Mouse (Mus musculus): ENCODE measurements around the gene Polr2c. TPM values are rescaled to one million over a fixed set of nuclear protein-coding genes. Genes with fewer than 3 reads are reported as not detected.

Gene Polr2c
- polyA plus RNA-seq, 1 experiment from 2014 or later, result 140 TPM

- peaks cover 5% of the 10 kb centered on the region; the same call in 1 of the 2 replicates for H3K36me3 ChIP-seq
- WGBS, result 24% methylated on average over 3 of the region's 3 CpGs
- H3K9ac ChIP-seq (replicated peaks), result no peak overlapping the region
- ATAC-seq, result no peak
- peak overlapping the region; percentile 47; the same call in 1 of the 2 replicates for H3K27ac ChIP-seq
- H3K4me1 ChIP-seq (replicated peaks), result peaks cover 67% of the 10 kb centered on the region
- no peak overlapping the region for H3K4me3 ChIP-seq (replicated peaks)
- H3K4me2 ChIP-seq (replicated peaks), result peak overlapping the region; percentile 19; the same call in 1 of the 2 replicates
- H3K9me3 ChIP-seq, result no peaks in the 10 kb centered on the region
- peaks cover 32% of the 10 kb centered on the region for H3K27me3 ChIP-seq
Observed at GRCm38 (mm10) chr8:94872156-94872555, 14.9 kb downstream of the Polr2c start.

GRCm38 (mm10) chr8:94872576-94872975 is 15.3 kb downstream of the Polr2c start:
- peaks cover 67% of the 10 kb centered on the region for H3K4me1 ChIP-seq (replicated peaks)
- H3K4me3 ChIP-seq (replicated peaks), result no peak overlapping the region

GRCm38 (mm10) chr8:94874358-94874757 is 17.1 kb downstream of the Polr2c start:
- Histone ChIP-seq H3K27ac (no peak overlapping the region), H3K27me3 (peaks cover 39% of the 10 kb centered on the region), H3K4me3 (replicated peaks) (peak overlapping the region; percentile 57; the same call in 1 of the 2 replicates), H3K36me3 (no peaks in the 10 kb centered on the region), H3K9ac (replicated peaks) (no peak overlapping the region), H3K4me2 (replicated peaks) (0 out of 2 replicates have a peak overlapping the region, but pooled peaks have one; percentile 5), H3K9me3 (no peaks in the 10 kb centered on the region), H3K4me1 (replicated peaks) (peaks cover 50% of the 10 kb centered on the region)
- ATAC-seq, result no peak
- WGBS, result 12% methylated on average over 6 of the region's 6 CpGs

More at GRCm38 (mm10) chr8:94872576-94872975, 15.3 kb downstream of the Polr2c start:
- no peak overlapping the region for H3K9ac ChIP-seq (replicated peaks)
- 73% methylated on average over 2 of the region's 2 CpGs for WGBS
- no peak overlapping the region for H3K27ac ChIP-seq
- H3K36me3 ChIP-seq, result 0 out of 2 replicates have a peak, but pooled peaks cover under 1% of the 10 kb centered on the region
- peaks cover 32% of the 10 kb centered on the region for H3K27me3 ChIP-seq
- peak overlapping the region; percentile 19; the same call in 1 of the 2 replicates for H3K4me2 ChIP-seq (replicated peaks)
- no peaks in the 10 kb centered on the region for H3K9me3 ChIP-seq
- no peak for ATAC-seq

- Histone ChIP-seq H3K4me2 (replicated peaks) (peak overlapping the region; percentile 95), H3K9me3 (no peaks in the 10 kb centered on the region), H3K4me1 (replicated peaks) (peaks cover 41% of the 10 kb centered on the region), H3K27me3 (peaks cover 39% of the 10 kb centered on the region), H3K9ac (replicated peaks) (peak overlapping the region; percentile 73), H3K36me3 (no peaks in the 10 kb centered on the region), H3K27ac (no peak overlapping the region), H3K4me3 (replicated peaks) (peak overlapping the region; percentile 57)
- ATAC-seq, result no peak
- 18% methylated on average over 17 of the region's 17 CpGs for WGBS
Observed at GRCm38 (mm10) chr8:94875096-94875870, 18.0 kb downstream of the Polr2c start.

GRCm38 (mm10) chr8:94875871-94876150 is 18.6 kb downstream of the Polr2c start:
- H3K9me3 ChIP-seq, result no peaks in the 10 kb centered on the region
- 2% methylated on average over 17 of the region's 20 CpGs for WGBS
- H3K4me3 ChIP-seq (replicated peaks), result peak overlapping the region; percentile 57
- no peak overlapping the region for H3K27ac ChIP-seq
- peaks cover 39% of the 10 kb centered on the region for H3K27me3 ChIP-seq
- H3K36me3 ChIP-seq, result no peaks in the 10 kb centered on the region
- H3K4me2 ChIP-seq (replicated peaks), result peak overlapping the region; percentile 95
- ATAC-seq, result no peak
- peaks cover 36% of the 10 kb centered on the region for H3K4me1 ChIP-seq (replicated peaks)
- H3K9ac ChIP-seq (replicated peaks), result peak overlapping the region; percentile 73

GRCm38 (mm10) chr8:94876197-94876730 is 19.0 kb downstream of the Polr2c start, which contains the start of gene Dok4:
Dok4 (minus strand) TSS chr8:94876330.
- peak; percentile 63 for ATAC-seq
- Histone ChIP-seq H3K4me3 (replicated peaks) (peak within 1 kb of the TSS; percentile 57), H3K9ac (replicated peaks) (peak within 1 kb of the TSS; percentile 73), H3K9me3 (no peaks in the 10 kb centered on the region), H3K36me3 (no peaks in the 10 kb centered on the region), H3K4me1 (replicated peaks) (peaks cover 33% of the 10 kb centered on the region), H3K27ac (no peak within 1 kb of the TSS), H3K4me2 (replicated peaks) (peak within 1 kb of the TSS; percentile 95), H3K27me3 (peaks cover 39% of the 10 kb centered on the region)
- under 1% methylated on average over 37 of the region's 37 CpGs for WGBS

- Histone ChIP-seq H3K4me1 (replicated peaks) (peaks cover 28% of the 10 kb centered on the region), H3K27me3 (peaks cover 39% of the 10 kb centered on the region), H3K9me3 (no peaks in the 10 kb centered on the region), H3K9ac (replicated peaks) (no peak overlapping the region), H3K36me3 (no peaks in the 10 kb centered on the region), H3K27ac (no peak overlapping the region), H3K4me2 (replicated peaks) (no peak overlapping the region), H3K4me3 (replicated peaks) (0 out of 2 replicates have a peak overlapping the region, but pooled peaks have one; percentile 57)
- no peak for ATAC-seq
- WGBS, result 62% methylated on average over 3 of the region's 3 CpGs
Observed at GRCm38 (mm10) chr8:94876820-94877219, 19.6 kb downstream of the Polr2c start.

GRCm38 (mm10) chr8:94880742-94881141 is 23.5 kb downstream of the Polr2c start:
- peaks cover 14% of the 10 kb centered on the region; the same call in 1 of the 2 replicates for H3K27me3 ChIP-seq
- ATAC-seq, result no peak
- H3K27ac ChIP-seq, result no peak overlapping the region
- peaks cover 8% of the 10 kb centered on the region for H3K4me1 ChIP-seq (replicated peaks)
- no peak overlapping the region for H3K4me3 ChIP-seq (replicated peaks)
- H3K9ac ChIP-seq (replicated peaks), result no peak overlapping the region
- 82% methylated on average over 4 of the region's 4 CpGs for WGBS
- H3K4me2 ChIP-seq (replicated peaks), result no peak overlapping the region
- H3K9me3 ChIP-seq, result no peaks in the 10 kb centered on the region
- H3K36me3 ChIP-seq, result no peaks in the 10 kb centered on the region

- no peak for ATAC-seq
- Histone ChIP-seq H3K27me3 (no peaks in the 10 kb centered on the region), H3K27ac (no peak overlapping the region), H3K36me3 (no peaks in the 10 kb centered on the region), H3K9me3 (no peaks in the 10 kb centered on the region), H3K9ac (replicated peaks) (no peak overlapping the region), H3K4me3 (replicated peaks) (no peak overlapping the region), H3K4me1 (replicated peaks) (no peaks in the 10 kb centered on the region), H3K4me2 (replicated peaks) (no peak overlapping the region)
- WGBS, result 44% methylated on average over 14 of the region's 14 CpGs
Observed at GRCm38 (mm10) chr8:94888383-94889036, 31.3 kb downstream of the Polr2c start.

- Histone ChIP-seq H3K9ac (replicated peaks) (no peak overlapping the region), H3K9me3 (no peaks in the 10 kb centered on the region), H3K4me3 (replicated peaks) (no peak overlapping the region), H3K4me2 (replicated peaks) (no peak overlapping the region), H3K4me1 (replicated peaks) (no peaks in the 10 kb centered on the region), H3K27me3 (no peaks in the 10 kb centered on the region), H3K36me3 (no peaks in the 10 kb centered on the region), H3K27ac (no peak overlapping the region)
- ATAC-seq, result no peak
- WGBS, result 51% methylated on average over 2 of the region's 2 CpGs
Observed at GRCm38 (mm10) chr8:94892917-94893316, 35.7 kb downstream of the Polr2c start.

- Histone ChIP-seq H3K4me2 (replicated peaks) (0 out of 2 replicates have a peak overlapping the region, but pooled peaks have one; percentile 9), H3K27ac (no peak overlapping the region), H3K27me3 (peaks cover 3% of the 10 kb centered on the region; the same call in 1 of the 2 replicates), H3K9ac (replicated peaks) (no peak overlapping the region), H3K36me3 (no peaks in the 10 kb centered on the region), H3K4me1 (replicated peaks) (no peaks in the 10 kb centered on the region; the same call in 1 of the 2 replicates), H3K9me3 (no peaks in the 10 kb centered on the region), H3K4me3 (replicated peaks) (no peak overlapping the region)
- WGBS, result 14% methylated on average over 11 of the region's 11 CpGs
- ATAC-seq, result 0 out of 2 replicates have a peak, but pooled peaks have one; percentile 55
Observed at GRCm38 (mm10) chr8:94899262-94899661, 42.0 kb downstream of the Polr2c start.

- Histone ChIP-seq H3K9ac (replicated peaks) (no peak overlapping the region), H3K36me3 (no peaks in the 10 kb centered on the region), H3K4me2 (replicated peaks) (no peak overlapping the region), H3K9me3 (no peaks in the 10 kb centered on the region), H3K27ac (no peak overlapping the region), H3K4me1 (replicated peaks) (no peaks in the 10 kb centered on the region; the same call in 1 of the 2 replicates), H3K27me3 (peaks cover 3% of the 10 kb centered on the region; the same call in 1 of the 2 replicates), H3K4me3 (replicated peaks) (no peak overlapping the region)
- ATAC-seq, result no peak
- WGBS, result 20% methylated on average over 6 of the region's 6 CpGs
Observed at GRCm38 (mm10) chr8:94900617-94901016, 43.4 kb downstream of the Polr2c start.
